Mouse (Mus musculus) spleen, adult 2 months (tissue): ENCODE data around the gene Klhl29.

Experiments used
- CTCF ChIP-seq: fragments of 200-500 bp; IDR thresholded peaks from 2 replicates; pipeline ENCODE4 v1.5.1; 2011; ENCODE audit warnings: mild to moderate bottlenecking, inconsistent platforms; ENCODE audit not compliant: insufficient read depth, insufficient read length, insufficient replicate concordance; ENCODE audit errors: extremely low read depth
- POLR2A ChIP-seq: fragments of 200-500 bp; IDR thresholded peaks from 2 replicates; pipeline ENCODE4 v1.6.1; 2011; ENCODE audit warnings: low read depth, low read length, inconsistent platforms

GRCm38 (mm10) chr12:5084714-5085113 lies 290.8 kb downstream of the Klhl29 start:
- TF ChIP-seq CTCF (no peak), POLR2A (no peak)
